Mouse (Mus musculus): ENCODE measurements around the gene Lrp11.

The Lrp11 gene

DNA sequence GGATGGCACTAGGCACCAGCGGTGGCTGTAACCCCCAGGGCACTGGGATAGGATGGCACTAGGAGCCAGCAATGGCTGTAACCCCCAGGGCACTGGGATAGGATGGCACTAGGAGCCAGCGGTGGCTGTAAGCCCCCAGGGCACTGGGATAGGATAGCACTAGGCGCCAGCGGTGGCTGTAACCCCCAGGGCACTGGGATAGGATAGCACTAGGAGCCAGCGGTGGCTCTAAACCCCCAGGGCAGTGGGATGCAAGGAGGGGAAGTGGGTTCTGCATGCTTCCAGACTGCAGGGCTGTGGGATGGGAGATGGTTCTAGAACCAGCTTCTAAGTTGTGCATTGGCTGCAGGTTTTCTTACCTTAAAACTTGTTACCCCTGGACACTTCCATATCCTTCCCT, 31.1 kb downstream of the Lrp11 start:
- in situ Hi-C loops (cut with MboI, MseI): no loop called here

GRCm38 (mm10) chr10:7622378-7622777, 32.8 kb downstream of the Lrp11 start:
- in situ Hi-C loops (cut with MboI, MseI): no loop called here

- in situ Hi-C loops (cut with MboI, MseI): no loop called here
Observed at GRCm38 (mm10) chr10:7623861-7624518, 34.4 kb downstream of the Lrp11 start.

GRCm38 (mm10) chr10:7629092-7629491, 39.5 kb downstream of the Lrp11 start:
- in situ Hi-C loops (cut with MboI, MseI): no loop called here

DNA sequence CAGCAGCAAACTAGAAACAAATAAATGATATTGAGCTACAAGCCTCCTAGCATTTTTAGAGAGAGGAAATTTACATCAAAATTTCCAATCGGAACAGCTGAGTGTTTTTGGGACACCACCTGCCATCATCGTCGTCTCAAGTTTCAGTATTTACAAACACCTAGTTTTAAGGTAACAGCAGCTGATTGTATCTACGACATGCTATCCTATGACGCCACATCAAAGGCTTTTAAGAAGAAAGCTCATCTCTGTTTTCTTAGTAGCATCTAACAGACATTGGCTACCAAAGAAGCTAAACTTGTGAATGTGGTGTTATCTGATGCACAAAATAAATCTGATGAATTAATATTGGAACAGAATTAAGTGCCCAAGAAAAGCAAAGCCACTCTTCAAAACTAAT, 40.7 kb downstream of the Lrp11 start:
- in situ Hi-C loops (cut with MboI, MseI): no loop called here

- in situ Hi-C loops (cut with MboI, MseI): no loop called here
Observed at GRCm38 (mm10) chr10:7630951-7631720, 41.5 kb downstream of the Lrp11 start.

DNA sequence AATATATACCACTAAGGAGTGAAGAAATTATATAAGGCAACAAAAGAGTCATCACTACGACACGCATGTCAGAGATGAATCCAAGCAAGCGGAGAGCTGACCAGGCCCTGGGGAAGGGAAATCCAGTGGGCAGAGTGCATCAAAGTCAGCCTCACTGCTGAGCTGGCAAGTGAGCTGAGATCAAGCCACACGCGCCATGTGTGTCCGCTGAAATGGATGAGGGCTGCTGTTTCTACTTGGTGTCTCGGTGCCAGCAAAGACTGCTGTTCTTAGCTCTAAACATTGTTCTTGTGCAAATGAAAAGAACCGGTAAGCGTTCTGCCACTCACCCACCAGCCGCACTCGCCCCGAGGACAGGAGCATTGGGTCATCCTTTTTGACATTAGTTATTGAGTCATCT, 50.8 kb downstream of the Lrp11 start:
- in situ Hi-C loops (cut with MboI, MseI): no loop called here

DNA sequence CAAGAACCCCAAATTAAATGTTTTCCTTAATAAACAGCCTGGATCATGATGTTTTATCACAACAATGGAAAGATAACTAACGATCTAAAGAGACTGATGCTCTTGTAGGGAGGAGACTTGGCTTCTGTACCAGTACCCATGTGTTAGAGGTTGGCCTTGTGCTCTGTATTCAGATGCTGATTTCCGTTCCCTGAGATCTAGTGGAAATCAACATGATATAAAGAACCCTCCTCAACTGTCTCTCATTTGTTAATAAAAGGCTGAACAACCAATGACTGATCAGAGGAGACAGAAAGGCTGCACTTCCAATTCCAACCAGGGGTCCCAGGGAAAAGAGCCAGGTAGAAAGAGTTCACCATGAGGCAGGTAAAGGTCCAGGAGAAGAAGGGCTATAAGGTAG, 56.3 kb downstream of the Lrp11 start:
- in situ Hi-C loops (cut with MboI, MseI): no loop called here

DNA sequence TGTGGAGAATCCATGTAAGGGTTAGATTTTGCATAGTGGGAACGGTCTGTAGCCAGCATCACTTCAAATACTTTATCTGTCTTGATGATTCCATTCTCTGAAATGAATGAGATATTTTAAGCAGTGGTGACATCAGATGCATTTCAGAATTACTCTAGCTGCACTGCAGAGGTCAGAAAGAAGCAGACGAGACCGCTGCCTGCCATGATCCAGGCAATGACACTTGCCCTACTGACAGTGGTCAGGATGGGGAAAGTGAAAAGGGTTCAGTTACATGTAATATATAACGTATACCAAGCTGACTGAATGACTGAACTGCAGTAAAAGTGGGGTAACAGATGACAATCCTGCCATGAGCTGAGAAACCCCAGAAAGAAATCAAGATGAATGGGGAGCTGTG, 59.5 kb downstream of the Lrp11 start:
- in situ Hi-C loops (cut with MboI, MseI): no loop called here

GRCm38 (mm10) chr10:7651057-7651456, 61.5 kb downstream of the Lrp11 start:
- in situ Hi-C loops (cut with MboI, MseI): loop anchor here in 1 of 2 experiments (25.0 kb wide), 1 partner anchor 1839 kb away; the partner anchor contains the start of genes Fbxo5 and Mtrf1l

- in situ Hi-C loops (cut with MboI, MseI): loop anchor here (10.0 to 25.0 kb wide), 2 partner anchors 678 to 1850 kb away; partner anchors contain the start of genes Fbxo5 (in 1 of the 2) and Mtrf1l (in 1 of the 2)
Observed at GRCm38 (mm10) chr10:7662471-7663141, 73.0 kb downstream of the Lrp11 start.

- in situ Hi-C loops (cut with MboI, MseI): loop anchor here (10.0 to 25.0 kb wide), 2 partner anchors 679 to 1851 kb away; partner anchors contain the start of genes Fbxo5 (in 1 of the 2) and Mtrf1l (in 1 of the 2)
Observed at GRCm38 (mm10) chr10:7663159-7664026, 73.8 kb downstream of the Lrp11 start.

GRCm38 (mm10) chr10:7664027-7664526, 74.5 kb downstream of the Lrp11 start:
- in situ Hi-C loops (cut with MboI, MseI): loop anchor here (10.0 to 25.0 kb wide), 2 partner anchors 679 to 1852 kb away; partner anchors contain the start of genes Fbxo5 (in 1 of the 2) and Mtrf1l (in 1 of the 2)

- in situ Hi-C loops (cut with MboI, MseI): loop anchor here (10.0 to 25.0 kb wide), 2 partner anchors 680 to 1853 kb away; partner anchors contain the start of genes Fbxo5 (in 1 of the 2) and Mtrf1l (in 1 of the 2)
Observed at GRCm38 (mm10) chr10:7664889-7665288, 75.3 kb downstream of the Lrp11 start.

DNA sequence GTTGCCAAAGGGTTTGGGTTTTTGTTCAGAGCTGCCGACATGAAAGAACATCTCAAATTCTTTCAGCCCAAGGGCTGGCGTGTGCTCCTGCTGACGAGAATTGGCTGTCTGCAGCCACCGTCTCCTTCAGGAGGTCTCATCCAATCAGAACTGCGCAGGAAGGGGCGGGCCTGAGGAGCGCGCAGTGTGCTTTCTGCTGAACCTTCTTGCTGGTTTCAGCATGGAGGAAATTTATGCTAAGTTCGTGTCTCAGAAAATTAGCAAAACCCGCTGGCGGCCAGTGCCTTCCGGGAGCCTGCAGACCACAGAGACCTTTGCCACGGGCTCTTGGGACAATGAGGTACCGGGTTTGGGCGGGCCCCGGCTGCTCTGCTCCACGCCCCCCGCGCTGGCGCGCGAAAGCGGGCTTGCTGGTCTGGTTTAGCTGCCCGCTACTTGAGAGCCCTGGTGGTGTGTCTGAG, 77.8 kb downstream of the Lrp11 start, which contains the start of gene Nup43:
Gene Nup43 (plus strand): TSS at position 162 of the 461 bp plus-strand sequence.
- in situ Hi-C loops (cut with MboI, MseI): loop anchor here (10.0 to 25.0 kb wide), 2 partner anchors 683 to 1855 kb away; partner anchors contain the start of genes Fbxo5 (in 1 of the 2) and Mtrf1l (in 1 of the 2)

- in situ Hi-C loops (cut with MboI, MseI): loop anchor here in 1 of 2 experiments (25.0 kb wide), 1 partner anchor 1861 kb away; the partner anchor contains the start of genes Fbxo5 and Mtrf1l
Observed at GRCm38 (mm10) chr10:7673673-7674072, 84.1 kb downstream of the Lrp11 start.

Data from T-helper 17 cell (primary cell).